Mouse (Mus musculus): ENCODE results near the gene Fam131c.

Gene Fam131c

DNA sequence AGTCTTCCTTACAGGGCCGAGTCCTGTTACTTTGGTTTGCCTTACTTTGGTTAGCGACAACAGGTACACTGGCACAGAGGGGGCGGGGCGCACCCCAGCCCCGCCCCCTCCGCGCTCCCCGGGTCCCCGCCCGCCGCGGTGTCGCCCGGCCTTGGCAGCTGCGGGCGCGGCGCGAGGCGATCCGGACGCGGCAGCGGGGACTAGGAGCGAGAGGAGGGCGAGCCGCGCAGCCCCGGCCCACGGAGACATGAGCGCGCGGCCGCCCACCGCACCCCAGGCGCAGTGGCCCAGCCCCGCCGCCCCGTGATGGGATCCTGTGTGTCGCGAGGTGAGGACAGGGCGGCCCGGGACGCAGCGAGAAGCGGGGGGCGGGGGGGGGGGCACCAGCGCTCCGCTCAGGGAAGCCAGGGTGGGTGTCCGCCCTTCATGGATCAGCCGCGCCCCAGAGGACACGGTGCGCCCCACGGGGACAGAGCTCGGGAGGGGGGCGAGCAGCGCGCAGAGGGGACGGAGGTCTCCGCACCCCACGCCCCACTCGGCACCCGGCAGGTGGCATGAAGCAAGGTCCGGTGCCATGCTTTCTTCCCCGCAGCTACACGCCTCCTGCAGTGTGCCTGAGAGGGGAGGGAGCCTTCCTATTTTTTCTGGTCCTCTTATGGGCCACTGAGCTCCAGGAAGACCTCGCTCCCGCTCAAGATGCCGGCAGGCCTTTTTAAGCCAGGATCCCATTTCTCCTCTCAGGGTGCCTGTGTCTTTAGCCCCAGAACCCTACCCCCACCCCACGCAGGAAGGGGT, at the start of gene Fam131c:
TSS of gene Fam131c (plus strand) at position 224 of the 795 bp plus-strand sequence.
- DNase-seq (ENCODE audit: low spot score in 2 of 2), result no peak

- no peak for DNase-seq (ENCODE audit: low spot score in 2 of 2)
These were observed 45.5 kb upstream of the Fam131c start for GRCm38 (mm10) chr4:141322526-141322925.

DNA sequence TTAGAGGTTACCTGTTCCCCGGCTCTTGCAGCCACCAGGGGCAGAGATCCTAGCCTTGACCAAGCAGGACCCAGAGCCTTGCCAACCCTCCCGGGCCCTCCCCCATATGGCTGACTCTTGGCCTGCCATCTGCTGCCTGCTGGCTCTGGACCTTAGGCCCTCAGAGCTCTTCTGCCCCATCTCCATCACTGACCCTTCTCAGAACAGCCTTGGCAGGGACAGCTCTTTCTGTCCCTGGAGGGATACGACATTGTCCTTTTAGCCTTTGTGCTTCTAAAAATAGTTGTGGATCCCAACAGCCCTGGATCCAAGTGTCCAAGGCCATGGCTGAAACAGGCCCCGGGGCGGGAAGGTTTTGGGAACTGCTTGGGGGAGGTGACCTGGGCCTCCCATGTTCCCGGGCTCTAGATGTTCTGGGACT, 43.2 kb upstream of the Fam131c start:
- no peak for DNase-seq (ENCODE audit: low spot score in 2 of 2)

DNA sequence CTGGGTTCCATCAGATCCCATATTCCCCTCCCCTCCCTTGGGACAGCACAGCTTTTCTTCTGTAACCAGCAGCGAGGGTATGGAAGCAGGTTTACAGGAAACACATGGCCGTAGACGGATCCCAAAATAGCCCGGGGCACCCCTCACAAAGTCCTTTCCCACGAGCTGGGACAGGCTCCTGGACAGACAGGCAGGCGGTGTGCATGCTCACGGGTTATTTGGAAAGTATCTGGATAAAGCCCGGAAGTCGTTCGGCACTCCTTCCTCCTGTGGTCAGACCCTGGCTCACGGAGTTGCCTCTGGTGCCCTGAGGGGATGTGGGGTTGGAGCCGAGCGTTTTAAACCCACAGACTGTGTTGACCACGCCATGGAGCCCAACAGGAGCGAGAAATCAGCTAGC, 42.4 kb upstream of the Fam131c start:
- DNase-seq (ENCODE audit: low spot score in 2 of 2), result no peak

- no peak for DNase-seq (ENCODE audit: low spot score in 2 of 2)
These were observed 40.9 kb upstream of the Fam131c start for GRCm38 (mm10) chr4:141327075-141327474.

- DNase-seq (ENCODE audit: low spot score in 2 of 2), result no peak
These were observed 39.3 kb upstream of the Fam131c start for GRCm38 (mm10) chr4:141328742-141329141.

- DNase-seq (ENCODE audit: low spot score in 2 of 2), result no peak
These were observed 38.1 kb upstream of the Fam131c start for GRCm38 (mm10) chr4:141329968-141330367.

GRCm38 (mm10) chr4:141331446-141331845, 36.6 kb upstream of the Fam131c start:
- DNase-seq (ENCODE audit: low spot score in 2 of 2), result no peak

- DNase-seq (ENCODE audit: low spot score in 2 of 2), result no peak
These were observed 35.8 kb upstream of the Fam131c start for GRCm38 (mm10) chr4:141332258-141332657.

GRCm38 (mm10) chr4:141334695-141335094, 33.3 kb upstream of the Fam131c start:
- DNase-seq (ENCODE audit: low spot score in 2 of 2), result no peak

- DNase-seq (ENCODE audit: low spot score in 2 of 2), result no peak
These were observed 32.7 kb upstream of the Fam131c start for GRCm38 (mm10) chr4:141335263-141335796.

DNA sequence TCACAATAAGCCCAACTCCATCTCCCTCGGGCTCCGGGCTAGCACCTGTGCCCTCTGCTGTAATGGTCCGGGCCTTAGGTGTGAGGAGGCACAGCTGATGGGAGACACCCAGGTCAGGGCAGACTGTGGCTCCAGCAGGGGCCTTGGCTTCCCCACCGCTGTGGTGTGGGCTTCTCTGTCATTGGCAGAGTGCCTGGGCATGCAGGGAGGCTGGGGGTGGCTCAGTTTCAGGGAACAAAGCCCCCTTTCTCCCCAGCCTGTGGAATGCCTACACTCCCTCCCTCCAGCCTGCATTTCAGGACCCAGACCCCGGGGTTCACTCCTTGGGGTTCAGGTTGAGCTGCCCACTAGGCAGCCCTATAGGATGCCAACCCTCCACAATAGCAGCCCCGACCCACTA, 31.8 kb upstream of the Fam131c start:
- DNase-seq (ENCODE audit: low spot score in 2 of 2), result no peak

DNA sequence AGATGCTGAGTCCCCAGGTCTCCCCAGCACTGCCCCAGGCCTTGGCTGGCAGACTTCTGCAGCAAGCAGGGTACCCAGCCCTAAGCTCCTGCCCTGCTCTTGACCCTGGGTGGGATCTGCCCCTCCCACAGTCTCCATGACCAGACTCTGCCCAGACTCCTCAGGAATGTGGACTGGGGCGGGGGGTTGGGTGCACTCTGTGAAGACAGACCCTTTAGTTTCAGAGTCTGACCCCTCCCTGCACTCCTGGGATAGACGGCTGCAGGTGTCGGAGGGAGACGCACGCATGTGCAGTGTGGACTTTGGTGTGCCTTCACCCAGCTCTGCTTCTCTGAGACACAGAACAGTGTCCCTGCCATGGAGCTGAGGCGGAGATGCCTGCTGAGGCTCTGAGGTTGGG, 30.0 kb upstream of the Fam131c start:
- DNase-seq (ENCODE audit: low spot score in 2 of 2), result no peak

- DNase-seq (ENCODE audit: low spot score in 2 of 2), result no peak
These were observed 29.2 kb upstream of the Fam131c start for GRCm38 (mm10) chr4:141338853-141339252.

GRCm38 (mm10) chr4:141341477-141341876, 26.5 kb upstream of the Fam131c start:
- DNase-seq (ENCODE audit: low spot score in 2 of 2), result no peak

DNA sequence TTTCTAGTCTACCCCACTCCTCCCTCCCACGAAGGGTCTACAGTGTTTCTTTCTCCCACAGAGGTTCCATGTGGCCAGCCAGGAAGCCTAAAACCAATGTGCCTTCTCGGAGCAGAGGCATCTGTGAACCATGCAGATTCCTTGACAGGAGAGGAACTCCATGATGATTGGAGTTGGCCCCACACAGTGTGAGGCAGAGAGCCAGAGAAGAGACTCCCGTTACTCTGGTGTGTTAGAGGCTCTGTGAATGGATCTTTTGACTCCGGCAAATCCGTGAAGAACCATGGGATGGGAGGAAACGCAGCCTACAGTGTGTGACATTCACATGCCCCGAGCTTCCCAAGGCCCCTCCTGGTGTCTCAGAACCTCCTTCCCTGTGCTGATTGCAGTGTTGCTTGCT, 24.5 kb upstream of the Fam131c start:
- no peak for DNase-seq (ENCODE audit: low spot score in 2 of 2)

- DNase-seq (ENCODE audit: low spot score in 2 of 2), result no peak
These were observed 22.8 kb upstream of the Fam131c start for GRCm38 (mm10) chr4:141345219-141345618.

- peak in 1 of 2 experiments; percentile 26 for DNase-seq (ENCODE audit: low spot score in 2 of 2)
These were observed 20.6 kb upstream of the Fam131c start for GRCm38 (mm10) chr4:141347365-141347797.

DNA sequence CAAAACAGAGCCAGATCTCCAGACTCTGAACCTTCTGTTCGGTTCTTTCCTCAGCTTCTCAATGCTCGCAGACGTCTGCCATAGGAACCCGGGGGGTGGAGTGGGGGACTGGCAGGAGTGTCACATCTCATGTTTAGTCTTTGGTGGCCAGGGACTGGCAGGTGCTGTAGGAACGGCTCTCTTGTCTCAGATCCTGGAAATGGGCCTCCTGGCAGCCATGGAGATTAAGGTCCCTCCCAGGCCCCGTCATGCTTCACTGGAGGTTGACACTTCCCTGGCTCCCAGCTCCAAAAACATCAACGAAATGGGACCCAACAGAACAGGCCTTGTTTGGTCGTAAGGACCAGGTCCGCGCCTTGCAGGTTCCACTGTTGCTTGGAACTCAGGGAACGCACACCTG, 19.4 kb upstream of the Fam131c start:
- DNase-seq (ENCODE audit: low spot score in 2 of 2), result no peak

GRCm38 (mm10) chr4:141350015-141350414, 18.0 kb upstream of the Fam131c start:
- DNase-seq (ENCODE audit: low spot score in 2 of 2), result peak; percentile 29 to 37

GRCm38 (mm10) chr4:141351972-141352371, 16.0 kb upstream of the Fam131c start:
- no peak for DNase-seq (ENCODE audit: low spot score in 2 of 2)

DNA sequence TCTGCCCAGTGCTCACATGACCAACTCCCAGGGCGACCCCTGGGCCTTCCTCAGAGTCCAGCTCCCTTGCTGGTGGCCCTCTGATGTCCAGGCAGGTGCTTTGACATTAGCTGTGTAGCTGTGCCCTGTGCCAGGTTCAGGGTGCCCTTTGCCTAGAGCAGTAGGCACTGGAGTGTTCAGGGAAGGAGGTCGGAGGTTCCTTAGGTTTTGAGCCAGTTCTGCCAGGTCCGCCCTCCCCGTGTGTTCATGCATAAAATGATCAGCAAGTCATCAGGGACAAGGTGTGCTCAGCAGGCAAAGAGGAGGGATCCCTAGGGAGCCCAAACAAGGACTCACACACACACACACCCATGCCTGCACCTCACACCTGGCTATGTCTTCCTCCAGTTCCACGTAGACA, 15.0 kb upstream of the Fam131c start:
- DNase-seq (ENCODE audit: low spot score in 2 of 2), result no peak

DNA sequence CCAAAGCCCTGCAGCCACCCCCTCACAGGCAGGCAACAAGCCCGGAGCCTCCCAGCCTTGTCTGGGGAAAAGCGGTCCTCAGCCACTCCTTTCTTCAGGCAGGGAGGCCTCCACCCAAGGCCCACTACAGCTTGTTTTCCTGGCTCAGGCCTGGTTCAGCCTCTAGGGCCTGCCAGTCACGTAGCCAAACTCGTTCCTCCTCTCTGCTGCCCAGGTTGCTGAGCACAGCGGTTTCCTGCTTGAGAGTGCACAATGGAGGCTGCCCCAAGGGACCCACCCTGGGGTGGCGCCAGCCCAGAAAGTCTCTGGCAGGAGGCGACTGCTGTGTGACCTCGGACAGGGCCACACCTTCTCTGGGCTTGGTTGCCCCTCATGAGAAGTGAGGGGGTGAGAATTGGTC, 14.2 kb upstream of the Fam131c start:
- DNase-seq (ENCODE audit: low spot score in 2 of 2), result peak; percentile 47 to 71
